Mouse (Mus musculus) kidney, embryonic 16.5 days (tissue): ENCODE results near the gene Kank1. TPM values are rescaled to one million over a fixed set of nuclear protein-coding genes. Genes with fewer than 3 reads are reported as not detected.

Experiments used
- ATAC-seq: fragments of 200-750 bp; cut with Nextera tagmentation; 2 replicates; pipeline ENCODE4 v1.8.0; 2017; ENCODE audit warnings: moderate TSS enrichment; ENCODE audit not compliant: low FRiP score, low TSS enrichment
- H3K27ac ChIP-seq: fragments of 300-500 bp; sonication (generic); 2 replicates; pipeline ENCODE4 v1.5.1; 2014; ENCODE audit warnings: low read length
- H3K27me3 ChIP-seq: fragments of 300-500 bp; sonication (generic); 2 replicates; pipeline ENCODE4 v1.6.1; 2014; ENCODE audit warnings: low read length, control low read depth, mixed read lengths; ENCODE audit not compliant: insufficient read depth
- H3K36me3 ChIP-seq: fragments of 300-500 bp; sonication (generic); 2 replicates; pipeline ENCODE4 v1.6.1; 2014; ENCODE audit warnings: low read length, control low read depth, mixed read lengths; ENCODE audit not compliant: insufficient read depth
- H3K4me1 ChIP-seq: fragments of 300-500 bp; sonication (generic); 2 replicates; pipeline ENCODE4 v1.6.1; 2014; ENCODE audit warnings: low read length, control low read depth, mixed read lengths; ENCODE audit not compliant: insufficient read depth
- H3K4me2 ChIP-seq: fragments of 300-500 bp; sonication (generic); replicated peaks from 2 replicates; pipeline ENCODE4 v1.6.1; 2014; ENCODE audit warnings: low read depth, low read length
- H3K4me3 ChIP-seq: fragments of 300-500 bp; sonication (generic); 2 replicates; pipeline ENCODE4 v1.5.1; 2014; ENCODE audit warnings: mild to moderate bottlenecking, low read length
- H3K9ac ChIP-seq: fragments of 300-500 bp; sonication (generic); replicated peaks from 2 replicates; pipeline ENCODE4 v1.6.1; 2014; ENCODE audit warnings: low read length
- H3K9me3 ChIP-seq: fragments of 300-500 bp; sonication (generic); 2 replicates; pipeline ENCODE4 v1.6.1; 2016; ENCODE audit warnings: low read length, control low read depth
- WGBS: fragments of 180-500 bp; shearing (Covaris S2); extraction: QIAGEN DNeasy Blood & Tissue Kit; methylation state at CpG from one replicate; pipeline ENCODE4 v1.1.7; 2014; 5-methylcytosine and 5-hydroxymethylcytosine counted together
- polyA plus RNA-seq: library from polyadenylated mRNA; unstranded; fragments of >200 nt; fragmentation: Nextera tagmentation; extraction: Ambion mirVana; gene quantifications from 2 replicates; pipeline ENCODE4 v1.2.1, GENCODE M21; 2015

Gene Kank1
- polyA plus RNA-seq, 1 experiment from 2014 or later = 30.9 TPM

DNA sequence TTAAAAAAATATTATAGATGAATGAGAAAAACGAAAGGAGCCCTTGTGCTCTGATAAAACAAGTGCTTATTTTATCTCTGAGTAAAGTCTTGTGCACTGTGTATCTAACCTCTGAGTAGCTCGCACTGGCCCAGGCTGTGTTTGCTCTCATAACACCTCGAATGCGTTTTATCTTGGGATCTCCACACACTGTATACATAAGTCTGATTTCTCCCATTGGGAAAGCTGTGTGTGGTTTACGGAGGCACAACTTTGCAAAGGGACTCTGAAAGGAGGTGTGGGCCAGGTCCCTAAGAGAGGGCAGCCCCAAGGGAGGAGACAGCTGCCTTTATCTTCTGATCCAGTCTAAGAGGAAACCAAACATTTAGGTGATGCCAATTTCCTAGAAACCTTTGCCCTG, 198.6 kb downstream of the Kank1 start:
- Histone ChIP-seq H3K4me1 (peaks cover 14% of the 10 kb centered on the region), H3K27ac (no peak overlapping the region), H3K9ac (no peak overlapping the region), H3K4me3 (no peak overlapping the region), H3K9me3 (no peaks in the 10 kb centered on the region), H3K27me3 (no peaks in the 10 kb centered on the region), H3K4me2 (no peak overlapping the region), H3K36me3 (peaks cover 11% of the 10 kb centered on the region)
- ATAC-seq = no peak
- 43% methylated on average over 5 of the region's 5 CpGs for WGBS

DNA sequence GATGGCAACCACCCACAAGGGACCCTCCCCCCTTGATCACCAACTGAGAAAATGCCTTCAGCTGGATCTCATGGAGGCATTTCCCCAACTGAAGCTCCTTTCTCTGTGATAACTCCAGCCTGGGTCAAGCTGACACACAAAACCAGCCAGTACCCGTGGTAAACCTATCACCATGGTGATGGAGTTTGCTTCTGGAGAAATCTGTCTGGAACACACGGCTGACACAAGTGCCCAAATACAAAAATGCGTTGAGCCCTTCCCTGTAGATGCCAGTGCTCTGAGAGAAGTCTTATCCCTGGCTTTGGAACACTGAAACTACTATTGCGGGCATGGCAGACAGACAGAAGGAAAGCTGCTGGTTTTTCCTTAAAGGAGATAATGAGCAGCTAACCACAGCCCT, 199.4 kb downstream of the Kank1 start:
- H3K4me2 ChIP-seq = no peak overlapping the region
- no peaks in the 10 kb centered on the region for H3K9me3 ChIP-seq
- H3K4me1 ChIP-seq = peaks cover 14% of the 10 kb centered on the region
- WGBS = 75% methylated on average over 4 of the region's 4 CpGs
- H3K9ac ChIP-seq = no peak overlapping the region
- ATAC-seq = no peak
- H3K27me3 ChIP-seq = no peaks in the 10 kb centered on the region
- H3K4me3 ChIP-seq = no peak overlapping the region
- peaks cover 4% of the 10 kb centered on the region; the same call in 1 of the 2 replicates for H3K36me3 ChIP-seq
- H3K27ac ChIP-seq = no peak overlapping the region

DNA sequence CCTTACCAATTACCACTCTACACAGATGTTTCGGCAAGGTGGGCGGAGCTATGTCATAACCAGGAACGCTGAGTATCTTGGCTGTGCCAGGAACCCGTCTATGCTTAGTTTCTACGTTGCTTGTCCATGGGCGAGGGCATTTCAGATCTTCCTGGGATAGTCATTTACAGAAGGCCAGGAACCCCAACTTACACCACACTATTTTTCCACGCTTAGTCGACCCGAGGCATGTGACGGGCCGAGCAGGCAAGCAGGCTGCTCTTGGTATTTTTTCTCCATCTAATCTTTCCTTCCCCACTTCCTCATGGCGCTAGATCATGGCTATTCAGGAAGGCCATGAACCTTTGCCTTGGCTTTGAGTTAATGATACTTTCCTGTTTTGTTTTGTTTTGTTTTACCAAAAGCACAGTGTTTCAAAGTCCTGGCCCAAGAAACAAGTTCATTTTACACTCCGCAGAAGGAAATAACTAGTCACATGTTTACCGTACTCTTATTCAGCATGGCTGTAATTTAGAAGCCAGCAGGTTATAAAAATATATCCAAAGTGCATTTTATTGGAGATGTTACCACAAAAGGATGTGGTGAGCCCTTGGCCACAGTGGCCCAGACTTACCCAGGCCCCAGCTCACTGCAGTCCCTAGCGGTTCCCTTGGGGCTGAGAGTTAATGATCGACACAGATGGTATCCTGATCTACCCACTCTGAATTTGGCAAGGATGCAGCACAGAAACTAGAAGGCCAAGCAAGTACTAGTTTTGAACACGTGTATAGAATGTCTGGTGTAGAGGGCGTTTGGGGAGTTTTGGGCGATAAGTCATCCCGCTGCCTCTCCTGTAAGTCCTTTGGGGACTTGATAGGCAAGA, 200.2 kb downstream of the Kank1 start:
- H3K27ac ChIP-seq = no peak overlapping the region
- H3K9ac ChIP-seq = no peak overlapping the region
- no peak overlapping the region for H3K4me2 ChIP-seq
- H3K27me3 ChIP-seq = no peaks in the 10 kb centered on the region
- H3K4me3 ChIP-seq = no peak overlapping the region
- WGBS = 74% methylated on average over 20 of the region's 20 CpGs
- H3K36me3 ChIP-seq = peaks cover 3% of the 10 kb centered on the region; the same call in 1 of the 2 replicates
- H3K4me1 ChIP-seq = peaks cover 8% of the 10 kb centered on the region; the same call in 1 of the 2 replicates
- no peak for ATAC-seq
- no peaks in the 10 kb centered on the region for H3K9me3 ChIP-seq

DNA sequence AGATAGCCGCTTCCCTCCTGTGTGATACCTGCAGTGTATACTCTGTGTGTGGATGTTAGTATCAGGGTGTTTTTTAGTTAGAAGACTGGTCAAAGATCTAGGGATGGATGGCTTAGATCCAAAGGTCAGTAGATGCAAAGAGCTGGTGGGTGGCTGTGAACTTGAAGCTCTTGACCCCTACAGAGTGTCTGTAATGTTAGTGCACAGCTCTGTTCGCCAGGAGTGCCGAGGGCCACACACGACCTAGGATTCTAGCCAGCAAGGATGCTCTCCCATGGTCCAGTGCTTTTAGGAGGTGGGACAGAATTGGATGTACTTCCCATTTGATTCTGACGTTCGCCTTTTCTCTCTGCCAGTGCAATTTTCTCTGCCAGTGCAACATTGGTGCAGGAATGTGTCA, 201.5 kb downstream of the Kank1 start:
- no peaks in the 10 kb centered on the region for H3K9me3 ChIP-seq
- no peak overlapping the region for H3K4me3 ChIP-seq
- H3K9ac ChIP-seq = no peak overlapping the region
- H3K27ac ChIP-seq = no peak overlapping the region
- H3K36me3 ChIP-seq = no peaks in the 10 kb centered on the region
- 78% methylated on average over 6 of the region's 6 CpGs for WGBS
- no peaks in the 10 kb centered on the region for H3K27me3 ChIP-seq
- peaks cover 7% of the 10 kb centered on the region; the same call in 1 of the 2 replicates for H3K4me1 ChIP-seq
- H3K4me2 ChIP-seq = no peak overlapping the region
- no peak for ATAC-seq

DNA sequence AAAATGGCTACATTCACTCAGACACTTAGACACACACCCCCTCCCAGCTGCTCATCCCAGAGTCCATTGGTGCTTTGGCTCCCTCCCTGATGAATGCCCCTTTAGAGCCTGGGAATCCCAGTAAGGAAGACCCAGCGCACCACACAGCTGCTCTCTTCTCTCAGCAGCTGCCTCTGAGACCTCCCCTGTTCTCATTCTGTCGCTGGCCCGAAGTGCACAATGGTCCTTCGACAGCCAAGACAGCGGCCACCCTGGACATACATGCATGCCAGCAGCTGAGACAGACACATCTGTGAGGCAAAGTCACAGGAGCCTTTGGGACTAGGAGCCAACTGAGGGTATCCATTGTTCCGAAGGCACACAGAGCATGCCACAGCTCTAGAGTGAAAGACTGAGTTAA, 203.0 kb downstream of the Kank1 start:
- no peak for ATAC-seq
- 87% methylated on average over 6 of the region's 6 CpGs for WGBS

DNA sequence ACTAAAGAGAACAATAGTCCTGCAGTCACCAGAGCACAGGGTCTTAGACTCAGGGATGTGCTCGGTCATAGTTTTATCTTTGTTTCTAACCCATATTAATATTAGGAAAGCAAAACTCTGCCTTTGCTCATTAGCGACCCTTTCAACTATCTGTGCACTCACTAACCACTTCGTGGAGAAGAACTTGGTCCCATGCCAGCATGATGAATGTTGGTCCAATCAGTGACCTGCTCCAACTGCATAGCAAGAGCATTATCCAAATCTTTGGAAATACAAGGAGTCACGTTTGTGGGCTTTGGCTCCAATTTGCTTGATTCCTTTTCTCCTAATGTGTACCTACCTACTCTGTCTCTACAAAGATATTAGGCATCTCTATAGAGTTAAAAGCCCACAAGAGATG, 204.0 kb downstream of the Kank1 start:
- no peaks in the 10 kb centered on the region for H3K27me3 ChIP-seq
- H3K4me2 ChIP-seq = no peak overlapping the region
- H3K4me3 ChIP-seq = no peak overlapping the region
- no peak overlapping the region for H3K27ac ChIP-seq
- 73% methylated on average over 4 of the region's 4 CpGs for WGBS
- no peak for ATAC-seq
- H3K36me3 ChIP-seq = no peaks in the 10 kb centered on the region
- peaks cover 7% of the 10 kb centered on the region; the same call in 1 of the 2 replicates for H3K4me1 ChIP-seq
- no peak overlapping the region for H3K9ac ChIP-seq
- no peaks in the 10 kb centered on the region for H3K9me3 ChIP-seq

More for the DNA sequence above, 203.0 kb downstream of the Kank1 start:
- Histone ChIP-seq H3K4me3 (no peak overlapping the region), H3K4me2 (no peak overlapping the region), H3K27me3 (no peaks in the 10 kb centered on the region), H3K9ac (no peak overlapping the region), H3K9me3 (no peaks in the 10 kb centered on the region), H3K27ac (no peak overlapping the region), H3K36me3 (no peaks in the 10 kb centered on the region), H3K4me1 (peaks cover 7% of the 10 kb centered on the region; the same call in 1 of the 2 replicates)

DNA sequence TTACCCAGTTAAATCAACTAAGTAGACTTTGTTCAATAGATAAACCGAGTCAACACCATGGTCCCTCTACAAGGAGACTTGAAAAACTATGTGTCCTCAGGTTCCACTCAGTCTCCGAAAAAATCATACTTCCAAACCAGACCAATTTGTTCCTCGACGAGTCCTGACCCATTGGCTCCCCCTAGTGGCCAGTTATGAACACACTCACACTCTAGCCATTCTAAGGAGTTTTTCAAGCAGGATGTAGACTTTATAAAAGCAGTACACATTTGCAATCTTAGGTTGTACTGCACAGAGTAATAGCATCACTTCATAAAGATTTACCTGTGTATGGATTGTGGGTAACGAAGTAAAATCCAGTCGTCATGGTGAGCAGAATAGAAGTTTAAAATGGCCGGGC, 208.3 kb downstream of the Kank1 start:
- no peak overlapping the region for H3K4me3 ChIP-seq

DNA sequence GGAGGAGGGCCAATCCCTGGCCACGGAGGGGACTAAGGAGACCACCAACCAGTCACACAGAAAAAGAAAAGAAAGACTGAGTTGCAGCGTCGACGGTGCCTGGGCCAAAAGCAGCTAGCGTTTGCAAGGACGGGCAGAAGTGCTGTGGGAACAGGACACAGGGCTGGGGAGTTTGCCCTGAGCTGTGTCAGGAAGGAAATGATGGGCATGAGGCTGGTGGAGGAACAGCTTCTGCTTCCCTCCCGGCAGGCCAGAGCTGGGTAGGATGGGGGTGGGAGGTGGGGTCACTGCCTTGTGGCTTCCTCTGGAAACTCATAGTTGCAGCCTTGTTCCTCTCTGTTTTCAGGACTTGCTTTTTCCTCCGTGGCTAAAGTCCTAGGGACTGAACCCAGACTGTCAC, 209.1 kb downstream of the Kank1 start:
- Histone ChIP-seq H3K9ac (no peak overlapping the region), H3K4me1 (no peaks in the 10 kb centered on the region), H3K9me3 (no peaks in the 10 kb centered on the region), H3K36me3 (no peaks in the 10 kb centered on the region), H3K4me3 (no peak overlapping the region), H3K27me3 (peaks cover 3% of the 10 kb centered on the region; the same call in 1 of the 2 replicates), H3K4me2 (no peak overlapping the region), H3K27ac (no peak overlapping the region)
- 53% methylated on average over 8 of the region's 8 CpGs for WGBS
- no peak for ATAC-seq

More for the DNA sequence above, 208.3 kb downstream of the Kank1 start:
- Histone ChIP-seq H3K9ac (no peak overlapping the region), H3K4me1 (no peaks in the 10 kb centered on the region), H3K27ac (no peak overlapping the region), H3K27me3 (peaks cover 3% of the 10 kb centered on the region; the same call in 1 of the 2 replicates), H3K4me2 (no peak overlapping the region), H3K9me3 (no peaks in the 10 kb centered on the region), H3K36me3 (no peaks in the 10 kb centered on the region)
- no peak for ATAC-seq
- 24% methylated on average over 7 of the region's 7 CpGs for WGBS

DNA sequence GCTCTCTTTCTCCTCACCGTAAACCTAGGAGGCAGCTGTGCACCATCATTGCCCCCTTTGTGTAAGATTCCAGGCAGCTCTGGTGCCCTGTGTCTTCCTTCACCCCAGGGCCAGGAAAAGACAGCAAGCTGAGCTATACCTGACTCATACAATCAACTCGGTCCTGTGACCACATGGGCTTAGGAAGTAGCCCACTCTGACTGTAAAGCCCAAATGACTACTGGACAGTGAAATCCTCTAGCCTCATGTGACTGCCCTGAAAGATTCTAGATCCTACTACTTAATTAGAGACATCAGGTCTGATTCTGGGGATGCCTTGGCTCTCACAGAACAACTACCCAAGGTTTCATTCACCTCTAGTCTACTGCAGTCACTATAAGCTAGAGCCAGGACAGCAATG, 209.9 kb downstream of the Kank1 start:
- Histone ChIP-seq H3K36me3 (no peaks in the 10 kb centered on the region), H3K27me3 (peaks cover 3% of the 10 kb centered on the region; the same call in 1 of the 2 replicates), H3K9me3 (no peaks in the 10 kb centered on the region), H3K27ac (no peak overlapping the region), H3K4me2 (no peak overlapping the region), H3K4me1 (no peaks in the 10 kb centered on the region), H3K9ac (no peak overlapping the region), H3K4me3 (no peak overlapping the region)
- ATAC-seq = no peak
- 77% methylated on average over 2 of the region's 2 CpGs for WGBS

DNA sequence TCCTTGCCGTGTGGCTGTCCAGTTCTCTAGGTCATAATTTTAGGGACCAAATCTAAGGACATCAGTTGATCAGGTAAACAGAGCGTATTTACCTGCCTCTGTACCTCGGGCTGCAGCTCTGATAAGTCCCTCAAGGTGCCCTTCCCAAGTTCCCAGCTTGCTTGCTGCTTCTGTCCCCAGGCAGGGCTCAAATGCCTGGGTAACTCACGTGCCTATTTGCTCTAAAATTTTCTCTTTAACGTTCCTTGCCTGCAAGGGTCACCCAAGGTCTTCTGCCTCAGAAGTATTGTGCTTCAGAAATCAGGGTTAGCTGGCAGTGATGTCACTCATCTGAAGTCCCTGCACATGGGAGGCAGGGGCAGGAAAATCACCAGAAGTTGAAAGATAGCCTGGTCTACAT, 210.6 kb downstream of the Kank1 start:
- Histone ChIP-seq H3K36me3 (no peaks in the 10 kb centered on the region), H3K27me3 (peaks cover 3% of the 10 kb centered on the region; the same call in 1 of the 2 replicates), H3K4me1 (no peaks in the 10 kb centered on the region), H3K9ac (no peak overlapping the region), H3K9me3 (no peaks in the 10 kb centered on the region), H3K4me2 (no peak overlapping the region), H3K4me3 (no peak overlapping the region), H3K27ac (no peak overlapping the region)
- WGBS = 55% methylated on average over 5 of the region's 5 CpGs
- no peak for ATAC-seq
